Mouse (Mus musculus): ENCODE results near the gene Glra2.

DNA sequence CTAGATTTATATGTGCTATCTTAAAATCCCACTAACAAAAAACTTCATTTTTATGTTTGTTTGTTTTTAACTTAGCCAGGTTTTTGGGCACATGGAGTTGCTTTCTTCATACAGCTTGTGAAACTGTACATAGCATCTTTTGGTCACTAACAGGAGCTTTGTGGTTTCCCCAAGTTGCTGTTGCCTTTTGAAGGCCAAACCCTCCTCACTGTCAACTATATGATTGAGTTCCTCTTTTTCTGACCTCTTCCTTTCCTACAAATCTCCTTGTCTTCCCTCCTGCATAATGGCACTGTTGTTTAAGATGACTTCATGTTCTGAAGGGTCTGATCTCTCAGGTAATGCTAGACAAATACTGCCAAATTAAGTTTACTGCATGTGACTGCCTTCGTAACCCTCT is 170.6 kb downstream of the Glra2 start:
- TF ChIP-seq POLR2A (IDR thresholded peaks at IDR 0.05; ENCODE audit: borderline replicate concordance, extremely low read depth, insufficient read depth, insufficient read length, poor library complexity, severe bottlenecking) (no peak), CTCF (IDR thresholded peaks at IDR 0.05; ENCODE audit: borderline replicate concordance, extremely low read depth, insufficient read depth, insufficient read length) (no peak)
